Mouse (Mus musculus): ENCODE measurements at regions not wholly inside any gene's neighbourhood (a gene's known extent, or its start where the extent isn't known, plus 50 kb on each side); places are given as distances from the start of the nearest gene placed in this dataset.

GRCm38 (mm10) chr13:63644308-63644707 lies 70.9 kb upstream of the Ptch1 start:
- TF ChIP-seq CTCF (IDR thresholded peaks at IDR 0.05; ENCODE audit: extremely low read depth, insufficient read length, insufficient replicate concordance, low read depth, low read length) (no peak), POLR2A (IDR thresholded peaks at IDR 0.05; ENCODE audit: low read depth, low read length) (no peak)
- no peak overlapping the region for H3K27ac ChIP-seq (ENCODE audit: insufficient read depth, low read depth, low read length)
- H3K4me3 ChIP-seq (ENCODE audit: low read depth, low read length): no peak overlapping the region
- H3K4me1 ChIP-seq (ENCODE audit: control insufficient read depth, insufficient read depth, insufficient read length, low read length): peaks cover 2% of the 10 kb centered on the region; the same call in 1 of the 2 replicates
- 87% methylated on average over 5 of the region's 5 CpGs for WGBS
- no peaks in the 10 kb centered on the region for H3K27me3 ChIP-seq (ENCODE audit: control insufficient read depth, insufficient read depth, low read length)
- H3K36me3 ChIP-seq (ENCODE audit: control insufficient read depth, insufficient read depth, low read length): no peaks in the 10 kb centered on the region

GRCm38 (mm10) chr13:63649058-63649647 lies 75.8 kb upstream of the Ptch1 start:
- no peak for TF ChIP-seq POLR2A (IDR thresholded peaks at IDR 0.05; ENCODE audit: low read depth, low read length)
- no peak for TF ChIP-seq CTCF (IDR thresholded peaks at IDR 0.05; ENCODE audit: extremely low read depth, insufficient read length, insufficient replicate concordance, low read depth, low read length)
- H3K27me3 ChIP-seq (ENCODE audit: control insufficient read depth, insufficient read depth, low read length): no peaks in the 10 kb centered on the region
- WGBS: 17% methylated on average over 3 of the region's 3 CpGs

DNA sequence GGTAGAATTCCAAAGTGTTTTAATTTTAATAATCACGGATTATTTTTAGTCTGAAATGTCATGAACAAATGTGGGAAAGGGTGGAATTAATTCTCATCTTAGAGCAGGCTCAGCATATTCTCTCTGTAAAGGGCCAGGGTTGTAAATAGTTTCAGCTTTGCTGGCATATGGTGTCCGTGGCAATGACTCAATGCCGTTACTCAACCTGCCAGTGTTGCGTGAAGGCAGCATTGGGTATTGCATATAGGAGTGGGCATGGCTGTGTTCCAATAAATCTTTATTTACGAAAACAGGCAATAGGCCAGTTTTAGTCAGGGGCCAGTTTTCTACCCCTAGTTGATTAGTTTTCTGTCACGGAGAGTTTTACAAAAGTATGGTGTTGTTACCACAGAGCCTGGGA lies 81.1 kb upstream of the Ptch1 start:
- TF ChIP-seq CTCF (IDR thresholded peaks at IDR 0.05; ENCODE audit: extremely low read depth, insufficient read length, insufficient replicate concordance, low read depth, low read length) (no peak), POLR2A (IDR thresholded peaks at IDR 0.05; ENCODE audit: low read depth, low read length) (no peak)
- H3K36me3 ChIP-seq (ENCODE audit: control insufficient read depth, insufficient read depth, low read length): no peaks in the 10 kb centered on the region

More at GRCm38 (mm10) chr13:63649058-63649647, 75.8 kb upstream of the Ptch1 start:
- Histone ChIP-seq H3K27ac (ENCODE audit: insufficient read depth, low read depth, low read length) (no peak overlapping the region), H3K4me3 (ENCODE audit: low read depth, low read length) (no peak overlapping the region), H3K36me3 (ENCODE audit: control insufficient read depth, insufficient read depth, low read length) (no peaks in the 10 kb centered on the region), H3K4me1 (ENCODE audit: control insufficient read depth, insufficient read depth, insufficient read length, low read length) (no peaks in the 10 kb centered on the region)

GRCm38 (mm10) chr13:63657115-63657514 lies 83.7 kb upstream of the Ptch1 start:
- H3K27me3 ChIP-seq (ENCODE audit: control insufficient read depth, insufficient read depth, low read length): no peaks in the 10 kb centered on the region

More for the DNA sequence above, 81.1 kb upstream of the Ptch1 start:
- Histone ChIP-seq H3K4me1 (ENCODE audit: control insufficient read depth, insufficient read depth, insufficient read length, low read length) (no peaks in the 10 kb centered on the region), H3K27me3 (ENCODE audit: control insufficient read depth, insufficient read depth, low read length) (no peaks in the 10 kb centered on the region), H3K4me3 (ENCODE audit: low read depth, low read length) (no peak overlapping the region), H3K27ac (ENCODE audit: insufficient read depth, low read depth, low read length) (no peak overlapping the region)
- WGBS: 78% methylated on average over 6 of the region's 6 CpGs

DNA sequence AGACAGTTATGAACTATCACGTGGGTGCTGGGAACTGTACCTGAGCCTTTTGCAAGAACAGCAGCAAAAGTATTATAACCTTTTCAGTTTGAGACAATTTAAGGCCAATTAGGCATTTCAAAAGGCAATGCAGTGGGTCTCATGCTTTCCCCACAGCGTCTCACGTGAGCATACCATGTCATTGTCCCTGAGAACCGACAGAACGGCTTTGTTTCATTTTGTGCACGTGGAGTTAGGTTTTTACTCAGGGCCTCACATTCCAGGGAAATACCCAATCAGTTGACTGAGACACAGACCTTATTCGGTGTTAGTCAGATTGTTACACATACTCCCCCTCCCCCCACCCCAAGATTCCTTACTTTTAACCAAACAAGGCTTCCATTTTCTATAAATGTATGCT lies 86.0 kb upstream of the Ptch1 start:
- TF ChIP-seq POLR2A (IDR thresholded peaks at IDR 0.05; ENCODE audit: low read depth, low read length): no peak
- TF ChIP-seq CTCF (IDR thresholded peaks at IDR 0.05; ENCODE audit: extremely low read depth, insufficient read length, insufficient replicate concordance, low read depth, low read length): no peak
- H3K36me3 ChIP-seq (ENCODE audit: control insufficient read depth, insufficient read depth, low read length): no peaks in the 10 kb centered on the region
- H3K4me3 ChIP-seq (ENCODE audit: low read depth, low read length): no peak overlapping the region
- H3K27me3 ChIP-seq (ENCODE audit: control insufficient read depth, insufficient read depth, low read length): no peaks in the 10 kb centered on the region
- no peaks in the 10 kb centered on the region for H3K4me1 ChIP-seq (ENCODE audit: control insufficient read depth, insufficient read depth, insufficient read length, low read length)
- H3K27ac ChIP-seq (ENCODE audit: insufficient read depth, low read depth, low read length): no peak overlapping the region
- WGBS: 90% methylated on average over 7 of the region's 7 CpGs

More at GRCm38 (mm10) chr13:63657115-63657514, 83.7 kb upstream of the Ptch1 start:
- 84% methylated on average over 8 of the region's 8 CpGs for WGBS
- Histone ChIP-seq H3K4me3 (ENCODE audit: low read depth, low read length) (no peak overlapping the region), H3K27ac (ENCODE audit: insufficient read depth, low read depth, low read length) (no peak overlapping the region), H3K36me3 (ENCODE audit: control insufficient read depth, insufficient read depth, low read length) (no peaks in the 10 kb centered on the region), H3K4me1 (ENCODE audit: control insufficient read depth, insufficient read depth, insufficient read length, low read length) (no peaks in the 10 kb centered on the region)
- no peak for TF ChIP-seq POLR2A (IDR thresholded peaks at IDR 0.05; ENCODE audit: low read depth, low read length)
- TF ChIP-seq CTCF (IDR thresholded peaks at IDR 0.05; ENCODE audit: extremely low read depth, insufficient read length, insufficient replicate concordance, low read depth, low read length): no peak

GRCm38 (mm10) chr13:63660431-63660830 lies 87.0 kb upstream of the Ptch1 start:
- no peak overlapping the region for H3K4me3 ChIP-seq (ENCODE audit: low read depth, low read length)
- no peaks in the 10 kb centered on the region for H3K4me1 ChIP-seq (ENCODE audit: control insufficient read depth, insufficient read depth, insufficient read length, low read length)
- H3K36me3 ChIP-seq (ENCODE audit: control insufficient read depth, insufficient read depth, low read length): no peaks in the 10 kb centered on the region
- TF ChIP-seq CTCF (IDR thresholded peaks at IDR 0.05; ENCODE audit: extremely low read depth, insufficient read length, insufficient replicate concordance, low read depth, low read length): no peak
- no peak for TF ChIP-seq POLR2A (IDR thresholded peaks at IDR 0.05; ENCODE audit: low read depth, low read length)
- H3K27ac ChIP-seq (ENCODE audit: insufficient read depth, low read depth, low read length): no peak overlapping the region
- 79% methylated on average over 4 of the region's 4 CpGs for WGBS
- H3K27me3 ChIP-seq (ENCODE audit: control insufficient read depth, insufficient read depth, low read length): no peaks in the 10 kb centered on the region

- Histone ChIP-seq H3K27me3 (ENCODE audit: control insufficient read depth, insufficient read depth, low read length) (no peaks in the 10 kb centered on the region), H3K36me3 (ENCODE audit: control insufficient read depth, insufficient read depth, low read length) (no peaks in the 10 kb centered on the region), H3K27ac (ENCODE audit: insufficient read depth, low read depth, low read length) (no peak overlapping the region), H3K4me3 (ENCODE audit: low read depth, low read length) (no peak overlapping the region), H3K4me1 (ENCODE audit: control insufficient read depth, insufficient read depth, insufficient read length, low read length) (no peaks in the 10 kb centered on the region)
- no peak for TF ChIP-seq CTCF (IDR thresholded peaks at IDR 0.05; ENCODE audit: extremely low read depth, insufficient read length, insufficient replicate concordance, low read depth, low read length)
- TF ChIP-seq POLR2A (IDR thresholded peaks at IDR 0.05; ENCODE audit: low read depth, low read length): no peak
- 64% methylated on average over 4 of the region's 4 CpGs for WGBS
These were observed 95.2 kb upstream of the Ptch1 start for GRCm38 (mm10) chr13:63668576-63668975.

All from small intestine, adult 2 months (tissue).